ENCODE assay signal across 18 mouse cellular contexts in the genomic region with DNA sequence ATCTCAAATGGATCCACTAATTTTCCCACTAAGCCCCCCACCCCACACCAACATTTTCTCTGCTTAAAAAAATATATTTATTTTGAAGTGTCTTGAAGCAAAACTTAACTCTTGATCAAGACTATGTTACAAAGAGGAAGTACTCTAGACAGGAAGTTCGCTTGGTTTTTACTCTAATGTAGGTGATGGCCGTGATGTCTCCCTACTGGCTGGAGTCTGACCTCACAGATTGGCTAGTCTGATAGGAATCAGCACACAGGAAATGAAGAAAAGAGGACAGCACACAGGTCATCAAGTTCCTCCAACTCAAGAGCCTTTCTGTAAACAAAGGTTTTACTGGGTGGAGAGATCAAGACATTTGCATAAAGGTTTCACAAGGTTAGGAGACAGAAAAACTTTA. TPM values are rescaled to one million over a fixed set of nuclear protein-coding genes. Genes with fewer than 3 reads are reported as not detected.
DNase-seq lines count a peak whose midpoint lies in the region; ATAC-seq lines count a peak whose summit lies in the region.
"Had no signal": no experiment of that assay in that cellular context is flagged by ENCODE, and none has a peak within 500 bp of the region (broad histone marks: within the 10 kb centered on the region; RNA-seq: fewer than 3 reads in every experiment).

No protein-coding gene starts in this region.

- no peak overlapping the region for H3K9ac ChIP-seq in midbrain, embryonic 11.5 days (ENCODE audit: low read length)
- no peak overlapping the region for H3K9ac ChIP-seq in midbrain, embryonic 13.5 days (replicated peaks)
- no peak overlapping the region for H3K9ac ChIP-seq in hindbrain, embryonic 13.5 days
- H3K9ac ChIP-seq: hindbrain, embryonic 12.5 days; liver, embryonic 12.5 days had no signal

- H3K36me3 ChIP-seq in midbrain, embryonic 11.5 days (ENCODE audit: control insufficient read depth, insufficient read depth, low read length), result no peaks in the 10 kb centered on the region
- H3K36me3 ChIP-seq in midbrain, embryonic 13.5 days, result no peaks in the 10 kb centered on the region
- no peaks in the 10 kb centered on the region for H3K36me3 ChIP-seq in hindbrain, embryonic 13.5 days
- H3K36me3 ChIP-seq: hindbrain, embryonic 12.5 days; liver, embryonic 12.5 days had no signal

- no peaks in the 10 kb centered on the region for H3K27me3 ChIP-seq in midbrain, embryonic 11.5 days (ENCODE audit: control insufficient read depth, insufficient read depth, low read length)
- no peaks in the 10 kb centered on the region for H3K27me3 ChIP-seq in midbrain, embryonic 13.5 days
- H3K27me3 ChIP-seq in hindbrain, embryonic 13.5 days, result no peaks in the 10 kb centered on the region
- H3K27me3 ChIP-seq: hindbrain, embryonic 12.5 days; liver, embryonic 12.5 days had no signal

- no peak for ATAC-seq in midbrain, embryonic 11.5 days (ENCODE audit: low FRiP score)
- ATAC-seq in midbrain, embryonic 13.5 days, result no peak
- ATAC-seq in CD4-positive, CD25-positive, alpha-beta regulatory T cell, adult 4 months, result peak; percentile 85
- ATAC-seq in granulocyte monocyte progenitor cell, adult 5-6 weeks (replicated peaks; ENCODE audit: poor library complexity, severe bottlenecking), result peak; percentile 100
- peak; percentile 92 for ATAC-seq in neutrophil, adult 5-6 weeks (ENCODE audit: extremely low read depth, insufficient number of reproducible peaks, low FRiP score, poor library complexity, severe bottlenecking)
- no peak for ATAC-seq in hindbrain, embryonic 13.5 days (ENCODE audit: low FRiP score)
- ATAC-seq: forebrain, embryonic 16.5 days; liver, embryonic 12.5 days had no signal

- no peak overlapping the region for H3K4me2 ChIP-seq in midbrain, embryonic 11.5 days
- H3K4me2 ChIP-seq in midbrain, embryonic 13.5 days (replicated peaks), result no peak overlapping the region
- H3K4me2 ChIP-seq in hindbrain, embryonic 13.5 days, result no peak overlapping the region
- H3K4me2 ChIP-seq: hindbrain, embryonic 12.5 days; liver, embryonic 12.5 days had no signal

- no peaks in the 10 kb centered on the region for H3K4me1 ChIP-seq in midbrain, embryonic 11.5 days (ENCODE audit: control insufficient read depth, insufficient read depth, low read length)
- H3K4me1 ChIP-seq in midbrain, embryonic 13.5 days (replicated peaks), result no peaks in the 10 kb centered on the region
- no peaks in the 10 kb centered on the region for H3K4me1 ChIP-seq in hindbrain, embryonic 13.5 days (replicated peaks)
- H3K4me1 ChIP-seq: hindbrain, embryonic 12.5 days; liver, embryonic 12.5 days had no signal

- DNase-seq in midbrain, embryonic 11.5 days (ENCODE audit: low spot score, missing footprints), result peak; percentile 6
- DNase-seq in MN1 (ENCODE audit: low spot score), result no peak
- DNase-seq: adrenal gland, postnatal 25 days; cerebellum, postnatal 10 days; gastrocnemius, adult 2 months; kidney, adult 8-10 months; kidney, postnatal 4 days; thymus, adult 2 months had no signal

- no peaks in the 10 kb centered on the region for H3K9me3 ChIP-seq in midbrain, embryonic 11.5 days (ENCODE audit: control insufficient read depth, low read length)
- no peaks in the 10 kb centered on the region for H3K9me3 ChIP-seq in midbrain, embryonic 13.5 days
- no peaks in the 10 kb centered on the region for H3K9me3 ChIP-seq in hindbrain, embryonic 13.5 days
- H3K9me3 ChIP-seq: hindbrain, embryonic 12.5 days; liver, embryonic 12.5 days had no signal

- WGBS in midbrain, embryonic 11.5 days, result 83% methylated on average over 2 of the region's 2 CpGs
- WGBS in midbrain, embryonic 13.5 days, result 91% methylated on average over 2 of the region's 2 CpGs
- WGBS in hindbrain, embryonic 13.5 days, result 86% methylated on average over 2 of the region's 2 CpGs

- H3K27ac ChIP-seq in midbrain, embryonic 11.5 days (ENCODE audit: low read depth, low read length), result no peak overlapping the region
- H3K27ac ChIP-seq in midbrain, embryonic 13.5 days, result no peak overlapping the region
- no peak overlapping the region for H3K27ac ChIP-seq in hindbrain, embryonic 13.5 days
- H3K27ac ChIP-seq: gastrocnemius, adult 2 months; hindbrain, embryonic 12.5 days; liver, embryonic 12.5 days had no signal

- no peak overlapping the region for H3K4me3 ChIP-seq in midbrain, embryonic 11.5 days (ENCODE audit: low read depth, low read length)
- no peak overlapping the region for H3K4me3 ChIP-seq in midbrain, embryonic 13.5 days (replicated peaks)
- no peak overlapping the region for H3K4me3 ChIP-seq in hindbrain, embryonic 13.5 days
- H3K4me3 ChIP-seq: gastrocnemius, adult 2 months; hindbrain, embryonic 12.5 days; liver, embryonic 12.5 days; myocyte had no signal

RNA-seq across cellular contexts. Expression of gene Fhl2, which starts 44.4 kb away (rescaled TPM):
- 6.5 and 8.2 TPM in 2 replicates for polyA plus RNA-seq in midbrain, embryonic 11.5 days (2014; fragmentation: Nextera tagmentation; extraction: Ambion mirVana)
- polyA plus RNA-seq in midbrain, embryonic 13.5 days (2015; fragmentation: Nextera tagmentation; extraction: Ambion mirVana), result 10.2 and 11.2 TPM in 2 replicates
- polyA plus RNA-seq in CD4-positive, CD25-positive, alpha-beta regulatory T cell, adult 4 months (2017; shearing (Covaris generic)), result 1 to 10 TPM in 1 of 2 experiments, under 1 TPM in 1; 0.89 to 1.9 TPM
- total RNA-seq in granulocyte monocyte progenitor cell, adult 5-6 weeks (2014; fragmentation: Nextera tagmentation), result not detected in 2 replicates
- total RNA-seq in granulocyte monocyte progenitor cell, adult 5-6 weeks (2017), result 0.88 TPM in 1 of 2 replicates, not detected in the other
- total RNA-seq in neutrophil, adult 5-6 weeks (2017), result 0.47 TPM in 1 of 2 replicates, not detected in the other
- polyA plus RNA-seq in hindbrain, embryonic 13.5 days (2015; fragmentation: Nextera tagmentation; extraction: Ambion mirVana), result 19.8 and 21.2 TPM in 2 replicates
- total RNA-seq: megakaryocyte-erythroid progenitor cell, adult 5-6 weeks had no signal

Comparison
In these comparisons a context has a peak if more than half of its experiments do, and no peak if none do; other contexts are left out.
1. ATAC-seq: peak in CD4-positive, CD25-positive, alpha-beta regulatory T cell, adult 4 months (single experiment), granulocyte monocyte progenitor cell, adult 5-6 weeks (single experiment) and neutrophil, adult 5-6 weeks (single experiment); none in midbrain, embryonic 11.5 days (single experiment), midbrain, embryonic 13.5 days (single experiment) and hindbrain, embryonic 13.5 days (single experiment).